Mouse (Mus musculus): ENCODE measurements at regions not wholly inside any gene's neighbourhood (a gene's known extent, or its start where the extent isn't known, plus 50 kb on each side); places are given as distances from the start of the nearest gene placed in this dataset.
A peak's percentile ranks its signal among the peaks of the same experiment; 100 is the strongest.

DNA sequence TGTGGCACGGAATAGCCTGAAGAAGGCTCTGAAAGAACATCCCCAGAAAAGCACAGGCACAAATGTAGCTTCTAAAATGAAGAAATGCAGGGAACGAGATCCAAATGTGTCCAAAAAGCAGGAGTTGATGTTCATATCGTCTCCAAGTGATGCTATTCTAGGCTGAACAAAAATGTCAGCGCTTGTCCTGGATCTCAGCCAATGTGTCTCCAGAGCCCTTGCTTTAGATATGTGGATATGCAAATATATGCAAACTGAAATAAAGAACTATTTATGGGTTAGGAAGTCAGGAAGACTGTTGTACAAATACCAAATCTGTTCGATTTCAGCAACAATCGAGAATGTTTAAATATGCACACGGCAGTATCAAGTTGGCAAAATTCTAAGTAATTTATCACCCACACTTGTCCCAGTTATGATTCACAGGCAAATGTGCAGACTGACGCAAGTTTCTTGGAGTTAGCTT lies 320.4 kb downstream of the Synb start:
- Histone ChIP-seq H3K9me3 (no peaks in the 10 kb centered on the region), H3K4me2 (no peak overlapping the region), H3K9ac (no peak overlapping the region), H3K36me3 (no peaks in the 10 kb centered on the region), H3K27me3 (peaks cover 3% of the 10 kb centered on the region; the same call in 1 of the 2 replicates), H3K27ac (no peak overlapping the region), H3K4me3 (no peak overlapping the region), H3K4me1 (no peaks in the 10 kb centered on the region)
- 70% methylated on average over 8 of the region's 8 CpGs for WGBS
- ATAC-seq (ENCODE audit: insufficient number of reproducible peaks, insufficient read depth, low FRiP score, low TSS enrichment, low read depth), result no peak

DNA sequence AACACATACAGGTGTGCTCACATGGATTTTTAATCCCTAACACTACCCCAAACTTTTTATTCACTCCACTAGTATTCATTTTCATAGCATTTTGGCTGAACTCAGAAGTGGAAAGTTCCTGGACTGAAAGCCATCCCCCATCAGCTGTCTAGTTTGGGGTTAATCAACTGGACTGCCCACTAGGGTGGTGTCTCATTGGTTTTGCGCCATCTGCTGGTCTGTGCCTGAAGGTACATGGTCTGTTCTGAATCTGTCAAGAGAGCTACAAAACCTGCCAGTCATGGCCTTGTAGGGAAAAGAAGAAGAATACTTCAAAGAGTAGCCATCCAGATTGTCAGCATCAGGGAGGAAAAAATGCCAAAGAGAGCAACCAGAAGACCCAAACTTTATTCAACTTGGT lies 327.3 kb downstream of the Synb start:
- H3K4me2 ChIP-seq, result no peak overlapping the region
- WGBS, result 5% methylated on average over 1 of the region's 1 CpGs
- H3K9me3 ChIP-seq, result no peaks in the 10 kb centered on the region
- H3K36me3 ChIP-seq, result no peaks in the 10 kb centered on the region
- H3K27me3 ChIP-seq, result no peaks in the 10 kb centered on the region
- no peak for ATAC-seq (ENCODE audit: insufficient number of reproducible peaks, insufficient read depth, low FRiP score, low TSS enrichment, low read depth)
- H3K4me3 ChIP-seq, result no peak overlapping the region
- H3K4me1 ChIP-seq, result no peaks in the 10 kb centered on the region
- H3K9ac ChIP-seq, result no peak overlapping the region
- no peak overlapping the region for H3K27ac ChIP-seq

DNA sequence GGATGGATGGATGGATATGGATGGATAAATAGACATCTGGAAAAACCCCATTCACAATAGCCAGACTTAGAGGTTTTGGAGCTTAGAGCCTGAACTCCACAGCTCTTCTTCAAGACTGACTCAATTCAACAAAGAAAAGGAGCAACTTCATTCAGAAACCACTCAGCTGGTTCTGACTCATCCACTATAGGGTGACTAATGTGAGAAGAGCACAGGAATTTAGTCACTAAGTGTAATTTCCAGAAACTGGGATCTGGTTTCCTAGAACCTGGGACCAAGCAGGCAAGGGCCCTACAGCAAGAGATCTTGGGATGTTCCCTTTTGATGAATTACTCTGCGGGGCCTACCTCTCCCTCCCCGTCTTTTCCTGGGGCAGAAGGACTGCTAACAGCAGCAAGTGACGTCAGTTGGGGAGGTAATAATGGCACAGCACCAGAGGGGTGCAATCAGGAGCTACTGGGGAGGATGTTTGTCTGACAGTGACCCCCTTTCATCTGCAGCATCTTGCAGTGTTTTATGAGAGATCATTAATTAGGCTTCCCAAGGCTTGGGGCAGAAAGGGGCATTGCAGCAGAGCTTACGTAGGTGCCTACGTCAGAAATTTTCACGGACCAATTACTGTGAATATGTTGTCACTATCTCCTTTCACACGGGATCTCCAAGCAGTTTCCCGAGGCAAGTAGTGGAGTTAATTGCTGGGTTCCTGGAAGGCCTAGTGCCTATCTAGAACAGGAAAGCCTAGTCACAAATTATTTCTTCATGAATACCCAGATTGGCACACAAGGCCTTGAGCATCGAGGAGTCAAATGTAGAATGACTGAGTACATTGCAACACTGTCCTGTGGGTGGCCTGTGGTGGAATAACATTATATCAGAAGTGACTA lies 339.3 kb downstream of the Synb start:
- H3K4me2 ChIP-seq, result no peak overlapping the region
- H3K9ac ChIP-seq, result no peak overlapping the region
- no peak for ATAC-seq (ENCODE audit: insufficient number of reproducible peaks, insufficient read depth, low FRiP score, low TSS enrichment, low read depth)
- no peaks in the 10 kb centered on the region for H3K36me3 ChIP-seq
- WGBS, result 68% methylated on average over 9 of the region's 9 CpGs
- no peaks in the 10 kb centered on the region for H3K4me1 ChIP-seq
- no peaks in the 10 kb centered on the region for H3K9me3 ChIP-seq
- H3K27ac ChIP-seq, result no peak overlapping the region
- H3K4me3 ChIP-seq, result no peak overlapping the region
- no peaks in the 10 kb centered on the region for H3K27me3 ChIP-seq

DNA sequence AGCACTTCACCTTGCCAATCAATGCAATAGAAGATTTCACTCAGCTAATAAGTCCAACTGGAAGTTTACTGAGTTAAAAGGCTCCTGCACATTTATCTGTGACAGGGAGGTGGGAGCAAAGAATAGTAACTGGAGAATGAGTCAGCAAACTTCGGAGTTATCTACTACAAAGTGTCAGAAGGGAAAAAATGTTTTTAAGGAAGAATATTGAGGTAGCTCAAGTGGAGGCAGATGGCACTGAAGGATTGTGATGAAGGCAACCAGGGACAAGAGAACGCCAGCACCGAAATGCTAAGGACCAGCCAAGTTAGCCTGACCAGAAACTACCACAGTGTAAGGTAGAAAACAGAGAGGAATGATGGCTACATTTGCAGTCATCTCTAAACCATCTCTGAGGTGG lies 348.2 kb downstream of the Synb start:
- Histone ChIP-seq H3K36me3 (no peaks in the 10 kb centered on the region), H3K9me3 (no peaks in the 10 kb centered on the region), H3K27me3 (no peaks in the 10 kb centered on the region), H3K4me2 (no peak overlapping the region), H3K4me3 (no peak overlapping the region), H3K9ac (no peak overlapping the region), H3K27ac (no peak overlapping the region), H3K4me1 (peaks cover 9% of the 10 kb centered on the region; the same call in 1 of the 2 replicates)
- ATAC-seq (ENCODE audit: insufficient number of reproducible peaks, insufficient read depth, low FRiP score, low TSS enrichment, low read depth), result no peak
- 79% methylated on average over 3 of the region's 3 CpGs for WGBS

DNA sequence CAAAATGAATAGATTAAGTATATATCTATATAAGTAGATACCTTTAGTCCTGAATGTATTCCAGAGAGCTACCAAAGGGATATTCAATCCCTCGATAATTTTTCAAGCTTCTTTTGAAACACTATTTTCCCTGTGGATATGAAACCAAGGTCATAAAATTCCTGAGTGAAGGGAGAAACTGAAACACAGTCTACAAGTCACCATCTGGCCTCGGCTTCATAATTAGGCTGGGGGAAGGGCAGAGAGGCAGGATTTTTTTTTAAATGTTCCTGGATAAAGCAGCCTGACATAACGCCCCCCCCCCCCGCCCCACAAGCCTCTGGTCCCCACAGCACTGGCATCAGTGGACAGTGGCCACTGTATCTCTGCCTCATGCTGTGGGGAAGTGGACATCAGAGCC lies 348.7 kb downstream of the Synb start:
- Histone ChIP-seq H3K36me3 (no peaks in the 10 kb centered on the region), H3K27me3 (no peaks in the 10 kb centered on the region), H3K9me3 (no peaks in the 10 kb centered on the region), H3K4me2 (no peak overlapping the region), H3K4me1 (peaks cover 9% of the 10 kb centered on the region; the same call in 1 of the 2 replicates), H3K27ac (no peak overlapping the region), H3K4me3 (no peak overlapping the region), H3K9ac (no peak overlapping the region)
- ATAC-seq (ENCODE audit: insufficient number of reproducible peaks, insufficient read depth, low FRiP score, low TSS enrichment, low read depth), result no peak
- WGBS, result 25% methylated on average over 4 of the region's 4 CpGs

DNA sequence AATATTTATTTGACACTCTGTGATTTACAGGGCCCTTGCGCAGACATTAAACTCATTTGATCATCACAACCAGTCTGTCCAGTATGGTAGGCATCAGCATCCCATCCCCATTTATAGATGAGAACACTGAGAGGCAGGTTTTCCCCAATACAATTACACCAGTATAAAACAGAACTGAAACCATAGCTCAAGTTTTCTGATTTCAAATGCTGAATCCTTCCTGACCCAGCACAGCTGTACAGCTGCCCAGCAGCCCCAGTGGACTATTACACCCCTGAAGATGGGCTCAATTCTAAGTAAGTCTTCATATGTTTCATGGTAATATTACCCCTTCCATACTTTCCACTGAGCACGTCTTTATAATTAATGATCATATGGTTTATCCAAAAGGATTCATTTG lies 352.3 kb downstream of the Synb start:
- no peaks in the 10 kb centered on the region for H3K9me3 ChIP-seq
- H3K4me3 ChIP-seq, result no peak overlapping the region
- no peak overlapping the region for H3K9ac ChIP-seq
- peaks cover 9% of the 10 kb centered on the region; the same call in 1 of the 2 replicates for H3K4me1 ChIP-seq
- peaks cover 6% of the 10 kb centered on the region; the same call in 1 of the 2 replicates for H3K27me3 ChIP-seq
- no peak overlapping the region for H3K4me2 ChIP-seq
- H3K27ac ChIP-seq, result no peak overlapping the region
- ATAC-seq (ENCODE audit: insufficient number of reproducible peaks, insufficient read depth, low FRiP score, low TSS enrichment, low read depth), result no peak
- H3K36me3 ChIP-seq, result no peaks in the 10 kb centered on the region
- 83% methylated on average over 2 of the region's 2 CpGs for WGBS

DNA sequence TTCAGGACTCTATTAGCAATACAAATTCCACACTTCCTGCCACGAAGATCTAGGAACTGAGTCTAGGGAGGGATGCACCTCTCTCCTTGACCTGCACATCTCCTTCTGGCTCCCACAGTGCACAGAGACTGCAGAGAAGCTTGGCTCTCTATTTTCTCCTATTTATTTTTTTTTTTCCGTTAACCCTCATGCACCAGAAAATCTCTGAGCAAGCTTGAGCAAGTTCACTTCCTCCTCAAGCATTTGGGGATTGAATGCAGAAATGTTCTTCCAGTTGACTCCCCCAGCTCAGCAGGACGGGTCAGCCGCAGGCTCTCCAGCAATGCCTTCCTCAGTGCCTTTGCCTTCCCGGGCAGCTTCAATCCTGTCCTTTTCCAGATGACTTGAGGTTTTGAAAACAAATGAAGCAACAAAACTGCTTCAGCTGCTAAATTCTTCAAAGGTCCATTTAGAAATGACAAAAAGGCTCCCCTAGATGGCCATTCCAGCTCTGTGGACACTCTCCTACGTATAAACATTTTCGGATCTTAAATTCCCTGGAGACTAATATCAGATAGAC lies 352.9 kb downstream of the Synb start:
- Histone ChIP-seq H3K27ac (no peak overlapping the region), H3K27me3 (peaks cover 6% of the 10 kb centered on the region; the same call in 1 of the 2 replicates), H3K9me3 (no peaks in the 10 kb centered on the region; the same call in 1 of the 2 replicates), H3K4me3 (no peak overlapping the region), H3K36me3 (no peaks in the 10 kb centered on the region), H3K4me1 (peaks cover 7% of the 10 kb centered on the region; the same call in 1 of the 2 replicates), H3K4me2 (no peak overlapping the region), H3K9ac (no peak overlapping the region)
- WGBS, result 46% methylated on average over 7 of the region's 7 CpGs
- no peak for ATAC-seq (ENCODE audit: insufficient number of reproducible peaks, insufficient read depth, low FRiP score, low TSS enrichment, low read depth)

DNA sequence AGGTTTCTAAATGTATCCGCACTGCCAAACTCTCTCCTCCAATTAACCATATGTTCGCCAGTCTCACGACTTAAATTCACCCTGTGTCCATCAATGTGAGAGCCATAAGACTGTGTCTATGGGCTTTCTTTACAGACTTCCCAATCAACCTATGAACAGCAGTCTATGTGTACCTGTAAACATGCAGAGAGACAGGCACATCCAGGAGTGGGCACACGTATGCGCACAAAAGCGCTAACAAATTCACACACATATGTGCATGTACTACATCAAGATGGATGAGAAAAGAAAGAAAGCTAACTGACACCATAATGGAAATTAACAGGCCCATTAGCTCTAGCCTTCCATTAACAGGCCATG lies 358.8 kb downstream of the Synb start:
- H3K4me2 ChIP-seq, result peak overlapping the region; percentile 47; the same call in 1 of the 2 replicates
- 0 out of 2 replicates have a peak, but pooled peaks have one; percentile 15 for ATAC-seq (ENCODE audit: insufficient number of reproducible peaks, insufficient read depth, low FRiP score, low TSS enrichment, low read depth)
- no peak overlapping the region for H3K9ac ChIP-seq
- H3K9me3 ChIP-seq, result no peaks in the 10 kb centered on the region; the same call in 1 of the 2 replicates
- H3K27me3 ChIP-seq, result peaks cover 19% of the 10 kb centered on the region
- peaks cover 22% of the 10 kb centered on the region for H3K4me1 ChIP-seq
- no peak overlapping the region for H3K27ac ChIP-seq
- H3K4me3 ChIP-seq, result no peak overlapping the region
- WGBS, result 49% methylated on average over 6 of the region's 6 CpGs
- no peaks in the 10 kb centered on the region for H3K36me3 ChIP-seq

DNA sequence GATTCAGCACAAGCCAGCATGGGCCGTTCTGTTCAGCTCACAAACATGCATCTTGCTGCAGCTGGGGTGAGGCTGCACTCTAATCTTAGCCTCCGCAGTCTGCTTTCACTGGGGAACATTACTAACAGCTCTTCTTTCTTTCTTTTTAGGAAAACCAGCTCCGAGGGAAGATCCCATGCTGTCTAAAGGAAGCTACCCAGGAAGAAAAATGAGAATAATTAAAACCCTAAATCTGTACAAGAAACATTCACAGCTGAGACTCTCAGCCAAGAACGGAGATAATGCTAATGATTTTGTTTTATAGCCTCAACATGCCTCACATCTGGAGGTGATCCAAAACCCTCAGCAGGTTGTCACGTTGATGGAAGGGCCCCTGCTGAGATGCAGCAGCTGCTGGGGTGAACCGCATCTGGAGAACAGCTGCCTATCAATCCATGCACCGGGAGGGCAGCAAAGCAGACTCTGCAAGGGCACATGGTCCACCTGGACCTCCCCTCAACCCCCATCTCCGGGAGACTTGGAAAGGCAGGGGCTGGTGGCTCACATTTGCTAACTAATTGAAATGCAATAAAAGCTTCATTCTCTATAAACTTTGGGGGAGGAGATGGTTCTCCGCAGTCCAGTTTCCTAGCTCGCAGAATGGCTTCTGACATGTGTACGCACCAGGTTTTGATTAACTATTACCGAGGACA lies 359.3 kb downstream of the Synb start:
- H3K4me2 ChIP-seq, result peak overlapping the region; percentile 47

DNA sequence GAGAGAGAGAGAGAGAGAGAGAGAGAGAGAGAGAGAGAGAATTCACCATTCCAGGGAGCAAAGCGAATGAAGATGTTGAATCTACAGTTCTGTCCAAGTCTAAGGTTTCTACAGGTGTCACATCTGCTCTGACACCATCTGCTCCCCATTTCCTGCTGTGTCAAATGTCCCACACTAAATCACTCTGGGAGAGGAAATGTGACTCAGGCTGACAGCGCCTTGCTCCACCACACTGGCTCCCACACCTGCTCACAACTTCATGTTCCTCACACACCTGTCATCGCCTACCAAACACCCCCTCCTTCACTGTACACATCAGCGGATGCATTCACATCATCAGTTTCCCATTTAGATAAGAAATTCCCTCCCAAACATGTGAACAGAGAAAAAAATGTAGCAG lies 366.3 kb downstream of the Synb start:
- Histone ChIP-seq H3K4me2 (no peak overlapping the region), H3K9ac (no peak overlapping the region), H3K27ac (no peak overlapping the region), H3K9me3 (no peaks in the 10 kb centered on the region), H3K4me3 (no peak overlapping the region), H3K4me1 (peaks cover 10% of the 10 kb centered on the region), H3K27me3 (peaks cover 15% of the 10 kb centered on the region), H3K36me3 (no peaks in the 10 kb centered on the region)
- ATAC-seq (ENCODE audit: insufficient number of reproducible peaks, insufficient read depth, low FRiP score, low TSS enrichment, low read depth), result no peak
- 53% methylated on average over 4 of the region's 4 CpGs for WGBS

More for the DNA sequence above, 359.3 kb downstream of the Synb start:
- Histone ChIP-seq H3K9ac (no peak overlapping the region), H3K27me3 (peaks cover 19% of the 10 kb centered on the region), H3K4me3 (0 out of 2 replicates have a peak overlapping the region, but pooled peaks have one; percentile 5), H3K36me3 (no peaks in the 10 kb centered on the region), H3K9me3 (no peaks in the 10 kb centered on the region; the same call in 1 of the 2 replicates), H3K4me1 (peaks cover 22% of the 10 kb centered on the region), H3K27ac (peak overlapping the region; percentile 39)
- peak; percentile 71 for ATAC-seq (ENCODE audit: insufficient number of reproducible peaks, insufficient read depth, low FRiP score, low TSS enrichment, low read depth)
- 8% methylated on average over 12 of the region's 12 CpGs for WGBS

DNA sequence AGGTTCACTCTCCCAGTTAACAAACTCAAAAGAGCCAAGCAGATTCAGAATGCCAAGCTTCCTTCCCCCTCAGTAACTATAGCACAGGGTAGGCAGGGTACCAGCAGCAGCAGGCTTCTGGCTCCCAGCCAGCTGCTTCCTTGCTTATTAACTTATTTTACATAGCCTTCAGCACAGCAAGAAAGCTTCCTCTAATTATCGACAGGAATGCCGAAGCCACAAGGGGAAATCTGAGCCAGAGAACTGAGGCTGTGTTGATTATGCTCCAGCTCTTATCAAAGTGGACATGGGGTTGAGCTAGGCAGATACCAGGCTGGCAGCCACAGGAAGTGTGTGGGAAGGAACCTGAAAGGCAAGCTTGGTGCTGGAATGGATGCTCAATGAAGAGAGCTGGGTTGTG lies 371.0 kb downstream of the Synb start:
- Histone ChIP-seq H3K27ac (no peak overlapping the region), H3K4me1 (peaks cover 19% of the 10 kb centered on the region), H3K9me3 (no peaks in the 10 kb centered on the region), H3K27me3 (peaks cover 6% of the 10 kb centered on the region; the same call in 1 of the 2 replicates), H3K9ac (no peak overlapping the region), H3K4me3 (no peak overlapping the region), H3K36me3 (no peaks in the 10 kb centered on the region), H3K4me2 (no peak overlapping the region)
- peak; percentile 95 for ATAC-seq (ENCODE audit: insufficient number of reproducible peaks, insufficient read depth, low FRiP score, low TSS enrichment, low read depth)
- WGBS, result 2% methylated on average over 2 of the region's 2 CpGs

All from embryonic facial prominence, embryonic 13.5 days (tissue).